Mouse (Mus musculus) liver, embryonic 12.5 days (tissue): ENCODE data around the gene Ywhag. TPM values are rescaled to one million over a fixed set of nuclear protein-coding genes. Genes with fewer than 3 reads are reported as not detected.
A peak's percentile ranks its signal among the peaks of the same experiment; 100 is the strongest.

Experiments
- ATAC-seq: fragments of 200-750 bp; cut with Nextera tagmentation; 2 replicates; pipeline ENCODE4 v1.8.0; 2017; ENCODE audit warnings: moderate number of reproducible peaks, mild to moderate bottlenecking, moderate library complexity
- H3K27ac ChIP-seq: fragments of 300-500 bp; sonication (generic); 2 replicates; pipeline ENCODE4 v1.5.1; 2016; ENCODE audit warnings: mild to moderate bottlenecking
- H3K27me3 ChIP-seq: fragments of 300-500 bp; sonication (generic); replicated peaks from 2 replicates; pipeline ENCODE4 v1.6.1; 2016; ENCODE audit warnings: mild to moderate bottlenecking, moderate library complexity
- H3K36me3 ChIP-seq: fragments of 300-500 bp; sonication (generic); 2 replicates; pipeline ENCODE4 v1.6.1; 2016; ENCODE audit warnings: mild to moderate bottlenecking, moderate library complexity
- H3K4me1 ChIP-seq: fragments of 300-500 bp; sonication (generic); 2 replicates; pipeline ENCODE4 v1.6.1; 2016
- H3K4me2 ChIP-seq: fragments of 300-500 bp; sonication (generic); 2 replicates; pipeline ENCODE4 v1.6.1; 2016; ENCODE audit warnings: mild to moderate bottlenecking, moderate library complexity
- H3K4me3 ChIP-seq: fragments of 300-500 bp; sonication (generic); 2 replicates; pipeline ENCODE4 v1.5.1; 2016; ENCODE audit warnings: mild to moderate bottlenecking, moderate library complexity
- H3K9ac ChIP-seq: fragments of 300-500 bp; sonication (generic); 2 replicates; pipeline ENCODE4 v1.6.1; 2016; ENCODE audit warnings: mild to moderate bottlenecking, moderate library complexity
- H3K9me3 ChIP-seq: fragments of 300-500 bp; sonication (generic); replicated peaks from 2 replicates; pipeline ENCODE4 v1.6.1; 2016; ENCODE audit warnings: mild to moderate bottlenecking, moderate library complexity
- WGBS: fragments of 180-500 bp; shearing (Covaris S2); methylation state at CpG from one replicate; pipeline ENCODE4 v1.1.7; 2016; ENCODE audit not compliant: insufficient replicate concordance; 5-methylcytosine and 5-hydroxymethylcytosine counted together
- polyA plus RNA-seq: library from polyadenylated mRNA; unstranded; fragments of >200 nt; fragmentation: Nextera tagmentation; extraction: Ambion mirVana; gene quantifications from 2 replicates; pipeline ENCODE4 v1.2.1, GENCODE M21; 2016

Gene Ywhag
- polyA plus RNA-seq, 1 experiment from 2014 or later = 128 TPM

GRCm38 (mm10) chr5:135923901-135924300, 10.5 kb downstream of the Ywhag start:
- no peak overlapping the region for H3K9ac ChIP-seq
- 85% methylated on average over 7 of the region's 7 CpGs for WGBS
- 0 out of 2 replicates have a peak, but pooled peaks cover 3% of the 10 kb centered on the region for H3K4me1 ChIP-seq
- no peak overlapping the region for H3K27ac ChIP-seq
- H3K4me2 ChIP-seq = no peak overlapping the region
- H3K9me3 ChIP-seq = no peaks in the 10 kb centered on the region
- peaks cover 97% of the 10 kb centered on the region for H3K36me3 ChIP-seq
- no peaks in the 10 kb centered on the region for H3K27me3 ChIP-seq
- no peak overlapping the region for H3K4me3 ChIP-seq
- no peak for ATAC-seq

GRCm38 (mm10) chr5:135919902-135920301, 14.5 kb downstream of the Ywhag start:
- H3K4me3 ChIP-seq = no peak overlapping the region
- H3K4me1 ChIP-seq = peaks cover 20% of the 10 kb centered on the region
- H3K36me3 ChIP-seq = peaks cover 97% of the 10 kb centered on the region
- no peaks in the 10 kb centered on the region for H3K27me3 ChIP-seq
- no peak overlapping the region; the same call in 1 of the 2 replicates for H3K9ac ChIP-seq
- H3K4me2 ChIP-seq = no peak overlapping the region
- ATAC-seq = no peak
- 86% methylated on average over 3 of the region's 3 CpGs for WGBS
- H3K9me3 ChIP-seq = no peaks in the 10 kb centered on the region
- no peak overlapping the region for H3K27ac ChIP-seq

- Histone ChIP-seq H3K9ac (no peak overlapping the region), H3K27me3 (no peaks in the 10 kb centered on the region), H3K36me3 (peaks cover 98% of the 10 kb centered on the region), H3K4me1 (peaks cover 30% of the 10 kb centered on the region), H3K9me3 (no peaks in the 10 kb centered on the region), H3K27ac (no peak overlapping the region), H3K4me2 (no peak overlapping the region), H3K4me3 (no peak overlapping the region)
- no peak for ATAC-seq
- WGBS = 95% methylated on average over 5 of the region's 5 CpGs
These were observed 15.8 kb downstream of the Ywhag start for GRCm38 (mm10) chr5:135918593-135918992.

GRCm38 (mm10) chr5:135918059-135918437, 16.4 kb downstream of the Ywhag start:
- no peaks in the 10 kb centered on the region for H3K9me3 ChIP-seq
- H3K27ac ChIP-seq = no peak overlapping the region
- H3K4me1 ChIP-seq = peaks cover 35% of the 10 kb centered on the region
- peaks cover 97% of the 10 kb centered on the region for H3K36me3 ChIP-seq
- 76% methylated on average over 5 of the region's 5 CpGs for WGBS
- H3K9ac ChIP-seq = no peak overlapping the region
- no peaks in the 10 kb centered on the region for H3K27me3 ChIP-seq
- H3K4me2 ChIP-seq = no peak overlapping the region
- no peak for ATAC-seq
- no peak overlapping the region for H3K4me3 ChIP-seq

- ATAC-seq = no peak
- Histone ChIP-seq H3K4me1 (peaks cover 37% of the 10 kb centered on the region), H3K4me2 (no peak overlapping the region), H3K27ac (no peak overlapping the region), H3K4me3 (no peak overlapping the region), H3K27me3 (no peaks in the 10 kb centered on the region), H3K9ac (no peak overlapping the region), H3K9me3 (no peaks in the 10 kb centered on the region), H3K36me3 (peaks cover 96% of the 10 kb centered on the region)
- 86% methylated on average over 8 of the region's 8 CpGs for WGBS
These were observed 16.9 kb downstream of the Ywhag start for GRCm38 (mm10) chr5:135917327-135918058.

- no peaks in the 10 kb centered on the region for H3K9me3 ChIP-seq
- no peak for ATAC-seq
- H3K4me1 ChIP-seq = peaks cover 41% of the 10 kb centered on the region
- WGBS = 86% methylated on average over 3 of the region's 3 CpGs
- peaks cover 96% of the 10 kb centered on the region for H3K36me3 ChIP-seq
- H3K4me3 ChIP-seq = no peak overlapping the region
- no peak overlapping the region for H3K27ac ChIP-seq
- H3K27me3 ChIP-seq = no peaks in the 10 kb centered on the region
- no peak overlapping the region for H3K9ac ChIP-seq
- no peak overlapping the region for H3K4me2 ChIP-seq
These were observed 17.8 kb downstream of the Ywhag start for GRCm38 (mm10) chr5:135916601-135917000.

- Histone ChIP-seq H3K27me3 (no peaks in the 10 kb centered on the region), H3K27ac (no peak overlapping the region), H3K9ac (no peak overlapping the region; the same call in 1 of the 2 replicates), H3K9me3 (no peaks in the 10 kb centered on the region), H3K4me1 (peaks cover 41% of the 10 kb centered on the region), H3K4me2 (no peak overlapping the region), H3K4me3 (no peak overlapping the region), H3K36me3 (peaks cover 96% of the 10 kb centered on the region)
- no peak for ATAC-seq
- WGBS = 79% methylated on average over 6 of the region's 6 CpGs
These were observed 18.3 kb downstream of the Ywhag start for GRCm38 (mm10) chr5:135916051-135916565.

- WGBS = 66% methylated on average over 6 of the region's 6 CpGs
- Histone ChIP-seq H3K4me3 (no peak overlapping the region), H3K4me2 (no peak overlapping the region), H3K36me3 (peaks cover 96% of the 10 kb centered on the region), H3K4me1 (peaks cover 54% of the 10 kb centered on the region), H3K27me3 (no peaks in the 10 kb centered on the region), H3K9ac (no peak overlapping the region), H3K27ac (peak overlapping the region; percentile 72), H3K9me3 (no peaks in the 10 kb centered on the region)
- no peak for ATAC-seq
These were observed 20.3 kb downstream of the Ywhag start for GRCm38 (mm10) chr5:135914156-135914555.

GRCm38 (mm10) chr5:135913201-135913600, 21.2 kb downstream of the Ywhag start:
- Histone ChIP-seq H3K27ac (no peak overlapping the region; the same call in 1 of the 2 replicates), H3K4me1 (peaks cover 62% of the 10 kb centered on the region)

GRCm38 (mm10) chr5:135911633-135912220, 22.7 kb downstream of the Ywhag start:
- no peaks in the 10 kb centered on the region for H3K9me3 ChIP-seq
- no peak overlapping the region for H3K4me3 ChIP-seq
- 81% methylated on average over 11 of the region's 11 CpGs for WGBS
- no peak overlapping the region for H3K4me2 ChIP-seq
- peaks cover 95% of the 10 kb centered on the region for H3K36me3 ChIP-seq
- ATAC-seq = no peak
- no peak overlapping the region for H3K9ac ChIP-seq
- no peak overlapping the region for H3K27ac ChIP-seq
- peaks cover 76% of the 10 kb centered on the region for H3K4me1 ChIP-seq
- no peaks in the 10 kb centered on the region for H3K27me3 ChIP-seq

More at GRCm38 (mm10) chr5:135913201-135913600, 21.2 kb downstream of the Ywhag start:
- no peak overlapping the region for H3K4me3 ChIP-seq
- H3K4me2 ChIP-seq = no peak overlapping the region
- H3K27me3 ChIP-seq = no peaks in the 10 kb centered on the region
- 42% methylated on average over 5 of the region's 5 CpGs for WGBS
- H3K9ac ChIP-seq = no peak overlapping the region
- H3K36me3 ChIP-seq = peaks cover 95% of the 10 kb centered on the region
- no peak for ATAC-seq
- H3K9me3 ChIP-seq = no peaks in the 10 kb centered on the region

- Histone ChIP-seq H3K4me1 (peaks cover 74% of the 10 kb centered on the region), H3K4me3 (no peak overlapping the region), H3K36me3 (peaks cover 90% of the 10 kb centered on the region), H3K4me2 (no peak overlapping the region), H3K9ac (no peak overlapping the region), H3K9me3 (no peaks in the 10 kb centered on the region), H3K27ac (no peak overlapping the region), H3K27me3 (no peaks in the 10 kb centered on the region)
- no peak for ATAC-seq
- 87% methylated on average over 25 of the region's 25 CpGs for WGBS
These were observed 23.6 kb downstream of the Ywhag start for GRCm38 (mm10) chr5:135910813-135911212.

- WGBS = 82% methylated on average over 10 of the region's 10 CpGs
- ATAC-seq = no peak
- Histone ChIP-seq H3K9me3 (no peaks in the 10 kb centered on the region), H3K27ac (0 out of 2 replicates have a peak overlapping the region, but pooled peaks have one; percentile 3), H3K4me3 (no peak overlapping the region), H3K4me2 (no peak overlapping the region), H3K4me1 (peaks cover 71% of the 10 kb centered on the region), H3K9ac (no peak overlapping the region), H3K27me3 (no peaks in the 10 kb centered on the region), H3K36me3 (peaks cover 81% of the 10 kb centered on the region)
These were observed 24.8 kb downstream of the Ywhag start for GRCm38 (mm10) chr5:135909646-135910045.
